Mouse (Mus musculus): ENCODE measurements around the gene Rnf19b.

Gene Rnf19b

GRCm38 (mm10) chr4:129067638-129068415, 9.8 kb downstream of the Rnf19b start:
- in situ Hi-C loops (cut with MboI; ENCODE audit: low sequenced_read_pairs): no loop called here

GRCm38 (mm10) chr4:129068848-129069247, 10.8 kb downstream of the Rnf19b start:
- in situ Hi-C loops (cut with MboI; ENCODE audit: low sequenced_read_pairs): no loop called here

- in situ Hi-C loops (cut with MboI; ENCODE audit: low sequenced_read_pairs): no loop called here
Observed at GRCm38 (mm10) chr4:129079126-129079525, 21.1 kb downstream of the Rnf19b start.

- in situ Hi-C loops (cut with MboI; ENCODE audit: low sequenced_read_pairs): loop anchor here (5.0 kb wide), 1 partner anchor 114 kb away; no protein-coding TSS in a partner anchor
Observed at GRCm38 (mm10) chr4:129081041-129081440, 23.0 kb downstream of the Rnf19b start.

GRCm38 (mm10) chr4:129081512-129081911, 23.4 kb downstream of the Rnf19b start:
- in situ Hi-C loops (cut with MboI; ENCODE audit: low sequenced_read_pairs): loop anchor here (5.0 kb wide), 1 partner anchor 114 kb away; no protein-coding TSS in a partner anchor

GRCm38 (mm10) chr4:129081939-129082338, 23.9 kb downstream of the Rnf19b start:
- in situ Hi-C loops (cut with MboI; ENCODE audit: low sequenced_read_pairs): loop anchor here (5.0 kb wide), 1 partner anchor 115 kb away; no protein-coding TSS in a partner anchor

- in situ Hi-C loops (cut with MboI; ENCODE audit: low sequenced_read_pairs): loop anchor here (5.0 kb wide), 1 partner anchor 115 kb away; no protein-coding TSS in a partner anchor
Observed at GRCm38 (mm10) chr4:129082379-129083115, 24.5 kb downstream of the Rnf19b start.

GRCm38 (mm10) chr4:129084896-129085295, 26.8 kb downstream of the Rnf19b start:
- in situ Hi-C loops (cut with MboI; ENCODE audit: low sequenced_read_pairs): loop anchor here (5.0 kb wide), 1 partner anchor 118 kb away; no protein-coding TSS in a partner anchor

- in situ Hi-C loops (cut with MboI; ENCODE audit: low sequenced_read_pairs): no loop called here
Observed at GRCm38 (mm10) chr4:129086078-129086477, 28.0 kb downstream of the Rnf19b start.

GRCm38 (mm10) chr4:129087850-129088249, 29.8 kb downstream of the Rnf19b start:
- in situ Hi-C loops (cut with MboI; ENCODE audit: low sequenced_read_pairs): no loop called here

- in situ Hi-C loops (cut with MboI; ENCODE audit: low sequenced_read_pairs): no loop called here
Observed at GRCm38 (mm10) chr4:129095276-129095675, 37.2 kb downstream of the Rnf19b start.

GRCm38 (mm10) chr4:129097006-129097405, 38.9 kb downstream of the Rnf19b start:
- in situ Hi-C loops (cut with MboI; ENCODE audit: low sequenced_read_pairs): no loop called here

GRCm38 (mm10) chr4:129102133-129102829, 44.2 kb downstream of the Rnf19b start:
- in situ Hi-C loops (cut with MboI; ENCODE audit: low sequenced_read_pairs): no loop called here

GRCm38 (mm10) chr4:129105356-129105755, 47.3 kb downstream of the Rnf19b start, which contains the start of gene Tmem54:
Gene Tmem54, plus strand, starts transcription at chr4:129105548.
- in situ Hi-C loops (cut with MboI; ENCODE audit: low sequenced_read_pairs): no loop called here

GRCm38 (mm10) chr4:129106073-129106472, 48.0 kb downstream of the Rnf19b start:
- in situ Hi-C loops (cut with MboI; ENCODE audit: low sequenced_read_pairs): no loop called here

- in situ Hi-C loops (cut with MboI; ENCODE audit: low sequenced_read_pairs): no loop called here
Observed at GRCm38 (mm10) chr4:129107348-129107899, 49.4 kb downstream of the Rnf19b start.

- in situ Hi-C loops (cut with MboI; ENCODE audit: low sequenced_read_pairs): no loop called here
Observed at GRCm38 (mm10) chr4:129108624-129109023, 50.6 kb downstream of the Rnf19b start.

- in situ Hi-C loops (cut with MboI; ENCODE audit: low sequenced_read_pairs): no loop called here
Observed at GRCm38 (mm10) chr4:129110804-129111203, 52.7 kb downstream of the Rnf19b start.

GRCm38 (mm10) chr4:129111350-129111749, 53.3 kb downstream of the Rnf19b start:
- in situ Hi-C loops (cut with MboI; ENCODE audit: low sequenced_read_pairs): no loop called here

- in situ Hi-C loops (cut with MboI; ENCODE audit: low sequenced_read_pairs): no loop called here
Observed at GRCm38 (mm10) chr4:129112231-129112630, 54.2 kb downstream of the Rnf19b start.

Data from CH12F3 (cell line).